Mouse (Mus musculus): ENCODE measurements around the gene Szt2. TPM values are rescaled to one million over a fixed set of nuclear protein-coding genes. Genes with fewer than 3 reads are reported as not detected.
A peak's percentile ranks its signal among the peaks of the same experiment; 100 is the strongest.

Gene Szt2
- polyA plus RNA-seq, 1 experiment: 14.1 TPM

DNA sequence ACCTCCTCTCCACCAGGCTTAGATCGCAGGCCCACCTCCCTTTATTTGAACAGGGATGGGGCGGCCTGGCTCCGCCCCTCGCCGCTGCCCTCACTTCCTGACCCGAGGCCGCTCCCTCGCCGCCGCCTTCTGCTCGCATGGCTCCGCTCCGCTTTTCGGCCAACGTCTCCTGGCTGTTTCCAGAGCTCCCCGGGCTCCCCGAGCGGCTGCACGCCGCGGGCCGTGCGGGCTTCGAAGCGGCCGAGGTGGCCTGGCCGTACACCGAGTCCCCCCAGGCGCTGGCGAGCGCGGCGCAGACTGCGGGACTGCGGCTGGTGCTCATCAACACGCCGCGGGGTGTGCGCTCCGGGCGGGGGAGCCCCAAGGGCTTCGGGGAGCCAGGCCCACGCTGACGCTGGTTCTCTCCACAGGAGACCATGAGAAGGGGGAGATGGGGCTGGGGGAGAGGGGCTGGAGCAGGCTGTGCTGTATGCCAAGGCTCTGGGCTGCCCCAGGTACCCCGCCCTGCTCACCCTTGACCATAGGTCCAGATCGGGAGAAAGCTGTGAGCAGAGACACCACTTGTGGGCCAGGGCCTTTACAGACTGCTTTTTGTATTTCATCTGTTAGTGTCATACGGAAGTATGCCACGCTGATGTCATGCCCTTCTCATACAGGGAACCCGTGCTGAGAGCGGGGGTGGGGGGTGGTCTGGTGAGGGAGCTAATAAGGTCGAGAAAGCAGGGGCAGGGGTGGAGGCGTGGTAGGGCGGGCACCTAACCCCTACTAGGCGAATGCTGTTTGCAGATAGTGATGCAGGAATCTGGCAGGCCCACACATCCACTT, 49.0 kb downstream of the Szt2 start:
- peak overlapping the region; percentile 78 for H3K27ac ChIP-seq (ENCODE audit: insufficient read depth, low read depth, low read length)
- H3K4me1 ChIP-seq (ENCODE audit: control insufficient read depth, insufficient read depth, low read length): peaks cover 10% of the 10 kb centered on the region
- peak overlapping the region; percentile 83 for H3K4me3 ChIP-seq (ENCODE audit: insufficient read depth, low read length)
- TF ChIP-seq POLR2A (IDR thresholded peaks at IDR 0.05; ENCODE audit: borderline replicate concordance, low read depth, low read length): no peak; the same call in 1 of the 2 replicates

DNA sequence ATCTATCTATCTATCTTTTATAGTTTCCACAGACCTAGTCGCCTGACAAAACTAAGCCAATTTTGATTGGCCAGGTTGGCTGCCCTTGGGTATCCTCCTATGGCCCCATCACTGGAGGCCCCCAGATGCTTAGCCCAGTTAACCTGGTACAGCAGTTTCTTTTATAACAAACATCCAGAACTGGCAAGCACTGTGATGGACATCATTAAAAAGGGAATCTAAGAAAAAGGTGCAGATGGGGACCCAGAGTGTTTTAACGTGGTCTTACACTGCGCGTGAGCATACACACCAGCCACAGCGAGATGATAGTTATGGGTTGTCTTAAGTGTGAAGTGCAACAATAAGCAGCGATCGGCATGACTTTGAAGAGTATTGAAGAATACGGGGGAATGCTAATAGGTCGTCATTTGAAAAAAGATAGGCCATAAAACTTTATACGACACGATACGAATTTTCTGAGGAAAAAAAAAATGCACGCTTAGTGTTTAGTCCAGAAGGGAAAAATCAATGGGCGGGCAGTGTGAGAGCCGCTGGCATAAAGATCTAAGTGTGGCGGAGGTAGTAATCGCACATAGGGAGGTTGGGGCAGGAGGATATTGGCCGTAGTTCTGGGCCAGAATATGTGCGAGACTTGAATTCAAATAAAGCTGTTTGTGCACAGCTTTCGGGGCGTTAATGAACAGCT, 49.7 kb downstream of the Szt2 start:
- H3K4me3 ChIP-seq (ENCODE audit: insufficient read depth, low read length): peak overlapping the region; percentile 83
- TF ChIP-seq CTCF (IDR thresholded peaks at IDR 0.05; ENCODE audit: low read depth, low read length) (no peak), POLR2A (IDR thresholded peaks at IDR 0.05; ENCODE audit: borderline replicate concordance, low read depth, low read length) (no peak)
- peaks cover 10% of the 10 kb centered on the region for H3K4me1 ChIP-seq (ENCODE audit: control insufficient read depth, insufficient read depth, low read length)
- H3K27ac ChIP-seq (ENCODE audit: insufficient read depth, low read depth, low read length): no peak overlapping the region

DNA sequence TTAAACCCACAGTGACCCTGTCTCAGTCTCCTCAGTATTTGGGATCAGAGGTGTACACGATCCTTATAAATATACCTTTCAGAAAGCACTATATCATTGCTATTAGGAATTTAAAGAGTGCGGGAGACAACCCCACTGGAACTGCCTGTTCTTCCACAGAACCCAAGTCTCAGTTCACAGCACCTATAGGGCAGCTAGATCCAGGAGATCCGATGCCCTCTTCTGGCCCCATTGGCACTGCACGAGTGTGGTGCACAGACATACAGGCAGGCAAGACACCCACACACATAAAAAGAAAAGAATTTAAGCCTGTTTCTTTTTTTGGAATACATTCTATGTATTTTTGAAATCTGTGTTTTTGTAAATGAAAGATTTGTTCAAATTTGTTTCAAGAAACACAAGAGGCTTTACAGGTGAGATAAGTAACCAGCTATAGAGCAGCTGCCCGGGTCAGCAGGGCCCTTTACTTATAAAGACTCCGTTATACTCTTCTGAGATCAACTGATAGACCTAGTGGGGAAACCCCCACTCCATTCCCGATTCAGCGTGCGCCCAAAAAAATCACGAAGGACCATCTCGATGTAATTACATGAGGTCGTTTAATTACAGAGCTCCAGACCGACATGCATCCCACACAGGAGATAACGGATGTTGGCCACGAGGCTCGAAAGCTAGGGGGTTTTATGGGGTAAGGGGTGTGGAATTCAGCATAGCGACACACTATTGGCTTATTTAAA, 50.7 kb downstream of the Szt2 start:
- H3K4me3 ChIP-seq (ENCODE audit: insufficient read depth, low read length): no peak overlapping the region
- TF ChIP-seq POLR2A (IDR thresholded peaks at IDR 0.05; ENCODE audit: borderline replicate concordance, low read depth, low read length) (no peak), CTCF (IDR thresholded peaks at IDR 0.05; ENCODE audit: low read depth, low read length) (no peak)
- H3K4me1 ChIP-seq (ENCODE audit: control insufficient read depth, insufficient read depth, low read length): peaks cover 10% of the 10 kb centered on the region
- H3K27ac ChIP-seq (ENCODE audit: insufficient read depth, low read depth, low read length): no peak overlapping the region

DNA sequence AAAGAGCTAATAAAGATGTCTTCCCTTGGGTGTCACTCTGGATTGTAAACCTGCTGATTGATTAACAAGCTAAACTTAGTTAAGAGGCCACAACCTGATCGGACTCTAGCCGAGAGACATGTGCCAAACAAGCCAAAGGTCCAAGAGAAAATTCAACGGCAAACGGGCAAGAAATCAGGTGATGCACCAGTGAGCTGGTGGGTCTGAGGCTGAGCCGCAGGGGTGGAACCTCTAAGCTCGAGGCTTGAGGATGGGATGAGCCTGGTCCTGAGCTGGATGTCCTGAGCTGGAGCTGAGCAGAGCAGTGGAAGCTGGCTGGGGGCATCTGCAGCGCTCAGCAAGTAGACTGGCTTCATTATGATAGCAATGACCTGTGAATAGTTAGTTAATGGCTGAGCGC, 51.6 kb downstream of the Szt2 start:
- no peak overlapping the region for H3K27ac ChIP-seq (ENCODE audit: insufficient read depth, low read depth, low read length)

DNA sequence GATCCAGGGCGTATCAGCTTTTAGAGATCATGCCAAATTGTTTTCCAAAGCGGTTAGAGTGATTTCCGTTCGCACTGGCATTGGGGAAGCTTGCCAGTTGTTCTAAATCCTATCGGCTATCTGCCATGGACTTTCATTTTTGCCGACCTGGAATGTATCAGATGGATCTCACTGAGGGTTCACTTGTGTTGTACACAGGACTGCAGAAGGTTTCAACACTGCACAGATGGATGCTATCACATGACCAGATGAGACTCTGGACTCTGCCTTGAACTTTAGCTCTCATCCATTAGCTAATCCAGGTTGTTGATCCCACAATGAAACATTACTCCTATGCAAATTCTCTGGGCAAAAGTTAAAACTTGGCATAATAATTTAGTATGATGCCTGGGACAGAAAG, 52.3 kb downstream of the Szt2 start:
- Histone ChIP-seq H3K4me1 (ENCODE audit: control insufficient read depth, insufficient read depth, low read length) (peaks cover 10% of the 10 kb centered on the region), H3K27ac (ENCODE audit: insufficient read depth, low read depth, low read length) (no peak overlapping the region), H3K4me3 (ENCODE audit: insufficient read depth, low read length) (no peak overlapping the region)
- TF ChIP-seq POLR2A (IDR thresholded peaks at IDR 0.05; ENCODE audit: borderline replicate concordance, low read depth, low read length) (no peak), CTCF (IDR thresholded peaks at IDR 0.05; ENCODE audit: low read depth, low read length) (no peak)

More for the DNA sequence above, 51.6 kb downstream of the Szt2 start:
- Histone ChIP-seq H3K4me1 (ENCODE audit: control insufficient read depth, insufficient read depth, low read length) (peaks cover 10% of the 10 kb centered on the region), H3K4me3 (ENCODE audit: insufficient read depth, low read length) (no peak overlapping the region)
- TF ChIP-seq CTCF (IDR thresholded peaks at IDR 0.05; ENCODE audit: low read depth, low read length) (no peak), POLR2A (IDR thresholded peaks at IDR 0.05; ENCODE audit: borderline replicate concordance, low read depth, low read length) (no peak)

DNA sequence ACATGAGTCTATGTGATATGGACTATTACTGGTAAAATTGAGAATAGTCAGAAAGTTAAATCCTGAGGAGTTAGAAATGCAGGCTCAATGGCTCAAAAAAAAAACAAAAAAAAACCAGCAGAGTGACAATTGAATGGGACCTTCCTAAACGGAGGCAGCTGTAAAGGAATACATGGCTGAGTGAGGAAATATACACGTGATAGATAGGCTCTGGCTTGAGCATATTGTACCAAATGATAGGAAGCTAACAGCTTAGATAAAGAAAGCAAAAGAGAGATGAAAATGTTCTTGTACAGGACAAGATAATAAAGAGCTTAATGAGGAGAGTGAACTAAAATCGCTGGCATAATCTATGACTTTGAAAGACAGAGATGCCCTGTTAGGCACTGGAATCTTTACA, 54.8 kb downstream of the Szt2 start:
- TF ChIP-seq POLR2A (IDR thresholded peaks at IDR 0.05; ENCODE audit: borderline replicate concordance, low read depth, low read length) (no peak), CTCF (IDR thresholded peaks at IDR 0.05; ENCODE audit: low read depth, low read length) (no peak)
- peaks cover 1% of the 10 kb centered on the region for H3K4me1 ChIP-seq (ENCODE audit: control insufficient read depth, insufficient read depth, low read length)
- H3K27ac ChIP-seq (ENCODE audit: insufficient read depth, low read depth, low read length): no peak overlapping the region
- no peak overlapping the region for H3K4me3 ChIP-seq (ENCODE audit: insufficient read depth, low read length)

DNA sequence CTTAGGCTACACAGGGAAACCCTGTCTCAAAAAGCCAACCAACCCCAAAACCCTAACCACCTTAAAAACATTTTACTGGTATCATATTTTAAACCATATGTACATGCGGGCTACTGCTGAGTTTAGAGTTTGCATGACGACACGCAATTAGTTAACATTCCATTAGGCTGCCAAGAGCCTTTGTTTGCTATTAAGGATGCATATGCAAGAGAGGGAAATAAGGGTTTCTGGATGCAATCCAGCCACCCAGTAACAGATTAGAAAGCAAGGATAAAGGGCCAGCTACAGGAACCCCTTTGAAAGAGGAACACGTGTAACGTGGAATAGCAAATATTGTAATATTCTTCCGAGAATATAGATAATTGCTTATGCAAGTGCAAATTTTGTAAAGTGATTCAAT, 55.4 kb downstream of the Szt2 start:
- no peak overlapping the region for H3K4me3 ChIP-seq (ENCODE audit: insufficient read depth, low read length)
- H3K27ac ChIP-seq (ENCODE audit: insufficient read depth, low read depth, low read length): no peak overlapping the region
- TF ChIP-seq POLR2A (IDR thresholded peaks at IDR 0.05; ENCODE audit: borderline replicate concordance, low read depth, low read length): no peak
- no peak for TF ChIP-seq CTCF (IDR thresholded peaks at IDR 0.05; ENCODE audit: low read depth, low read length)
- no peaks in the 10 kb centered on the region for H3K4me1 ChIP-seq (ENCODE audit: control insufficient read depth, insufficient read depth, low read length)

DNA sequence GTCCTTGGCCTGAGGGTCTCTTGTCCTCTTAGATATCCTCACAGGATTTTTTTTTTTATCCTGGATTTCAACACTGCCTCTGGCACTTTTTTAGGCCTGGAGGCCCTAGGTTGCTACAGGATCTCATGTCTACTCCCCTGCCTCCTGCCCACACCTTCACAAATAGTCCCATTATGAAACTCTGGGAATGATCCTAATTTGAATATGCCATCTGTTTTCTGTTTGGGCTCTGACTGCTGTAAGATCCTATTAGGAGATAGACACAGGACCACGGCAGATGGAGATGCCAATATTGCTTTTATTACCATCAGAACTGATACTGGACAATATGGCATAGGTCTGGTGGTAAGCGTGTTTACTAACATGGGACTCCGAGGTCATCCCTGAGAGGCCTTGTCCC, 57.2 kb downstream of the Szt2 start:
- Histone ChIP-seq H3K27ac (ENCODE audit: insufficient read depth, low read depth, low read length) (no peak overlapping the region), H3K4me1 (ENCODE audit: control insufficient read depth, insufficient read depth, low read length) (no peaks in the 10 kb centered on the region), H3K4me3 (ENCODE audit: insufficient read depth, low read length) (no peak overlapping the region)
- TF ChIP-seq CTCF (IDR thresholded peaks at IDR 0.05; ENCODE audit: low read depth, low read length) (no peak), POLR2A (IDR thresholded peaks at IDR 0.05; ENCODE audit: borderline replicate concordance, low read depth, low read length) (no peak)

DNA sequence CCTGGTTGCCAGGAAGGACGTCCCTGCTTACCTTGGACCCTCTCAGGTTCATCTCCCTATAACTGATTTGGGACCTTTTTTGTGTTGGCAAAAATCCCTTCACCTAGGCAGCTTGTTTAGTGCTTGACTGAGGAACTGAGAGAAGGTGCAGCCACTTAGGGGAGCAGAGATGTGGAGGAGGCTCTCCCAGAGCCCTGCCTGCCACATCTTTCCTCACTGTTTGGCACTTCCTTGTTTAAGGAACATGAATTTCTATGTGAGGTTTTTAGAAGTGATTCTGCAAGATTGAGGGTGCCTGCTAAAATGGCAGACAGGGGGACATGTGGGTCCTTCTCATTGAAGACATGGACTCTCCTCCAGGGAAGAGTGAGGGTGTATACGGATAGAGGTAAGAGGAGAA, 58.2 kb downstream of the Szt2 start:
- no peaks in the 10 kb centered on the region for H3K4me1 ChIP-seq (ENCODE audit: control insufficient read depth, insufficient read depth, low read length)
- H3K27ac ChIP-seq (ENCODE audit: insufficient read depth, low read depth, low read length): no peak overlapping the region
- TF ChIP-seq POLR2A (IDR thresholded peaks at IDR 0.05; ENCODE audit: borderline replicate concordance, low read depth, low read length) (no peak), CTCF (IDR thresholded peaks at IDR 0.05; ENCODE audit: low read depth, low read length) (no peak)
- H3K4me3 ChIP-seq (ENCODE audit: insufficient read depth, low read length): no peak overlapping the region

Measured in bone marrow macrophage, adult 2 months (primary cell).